Mouse (Mus musculus) spleen, adult 18-20 months (tissue): Measurements from ENCODE around the gene Gm20388.

ENCODE experiments used
- DNase-seq, 2 experiments: peaks; one replicate each; pipeline ENCODE4 v3.0.0; 2022; ENCODE audit warnings: mixed read lengths in 2 of 2

Gm20388 gene

GRCm38 (mm10) chr8:122076183-122076842, 2165.7 kb downstream of the Gm20388 start:
- no peak for DNase-seq

DNA sequence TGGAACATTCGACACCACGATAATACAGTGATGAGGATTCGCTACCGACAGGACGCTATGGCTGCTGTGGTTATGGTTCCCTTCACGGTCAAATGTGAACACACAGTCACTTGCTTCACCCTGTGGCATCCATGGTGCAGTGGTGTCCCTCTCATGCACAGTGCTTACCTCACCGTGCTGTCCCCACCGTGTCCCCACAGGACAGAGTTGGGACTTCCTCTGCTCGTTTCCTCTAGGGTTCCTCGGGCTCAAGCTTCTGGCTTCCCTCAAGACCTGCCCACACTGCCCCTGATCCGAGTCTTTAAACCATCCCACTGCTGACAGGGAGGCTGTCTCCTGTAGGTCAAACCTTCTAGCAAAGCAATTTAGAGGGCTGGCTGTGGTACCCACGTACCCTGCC, 2167.7 kb downstream of the Gm20388 start:
- no peak for DNase-seq

GRCm38 (mm10) chr8:122079093-122079492, 2168.5 kb downstream of the Gm20388 start:
- DNase-seq, result no peak

DNA sequence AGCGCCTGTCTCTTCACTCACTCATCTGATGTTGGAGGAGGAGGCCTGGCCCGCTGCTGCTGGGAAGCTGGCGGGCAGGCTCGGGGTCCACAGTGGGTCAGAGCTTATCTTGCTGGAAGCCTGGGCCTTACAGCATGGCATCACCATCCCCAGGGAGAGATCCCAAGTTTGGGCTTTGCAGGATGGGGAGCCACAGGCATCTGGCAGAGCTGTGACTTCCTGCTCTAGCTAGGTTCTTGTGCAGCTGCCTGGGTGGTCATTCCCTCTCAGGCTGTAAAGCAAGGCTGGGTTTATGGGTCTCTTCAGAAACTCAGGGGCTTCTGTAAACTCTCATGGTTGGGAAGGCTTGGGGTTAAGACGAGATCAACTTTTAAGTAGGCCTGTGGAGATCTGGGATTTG, 2169.7 kb downstream of the Gm20388 start:
- DNase-seq, result no peak

- DNase-seq, result no peak
Observed at GRCm38 (mm10) chr8:122083401-122083800, 2172.8 kb downstream of the Gm20388 start.

DNA sequence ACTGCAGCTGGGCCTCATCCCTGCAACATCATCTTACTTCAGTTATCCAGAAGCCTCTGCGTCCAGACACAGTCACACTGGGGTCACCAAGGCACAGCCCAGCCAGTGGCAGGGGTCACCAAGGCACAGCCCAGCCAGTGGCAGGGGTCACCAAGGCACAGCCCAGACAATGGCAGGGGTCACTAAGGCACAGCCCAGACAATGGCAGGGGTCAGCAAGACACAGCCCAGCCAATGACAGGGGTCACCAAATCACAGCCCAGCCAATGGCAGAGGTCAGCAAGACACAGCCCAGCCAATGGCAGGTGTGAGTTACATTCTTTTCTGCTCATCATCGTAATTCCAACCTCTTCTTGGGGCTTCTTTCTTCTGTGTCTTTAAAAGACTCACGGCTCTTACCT, 2173.5 kb downstream of the Gm20388 start:
- no peak for DNase-seq

DNA sequence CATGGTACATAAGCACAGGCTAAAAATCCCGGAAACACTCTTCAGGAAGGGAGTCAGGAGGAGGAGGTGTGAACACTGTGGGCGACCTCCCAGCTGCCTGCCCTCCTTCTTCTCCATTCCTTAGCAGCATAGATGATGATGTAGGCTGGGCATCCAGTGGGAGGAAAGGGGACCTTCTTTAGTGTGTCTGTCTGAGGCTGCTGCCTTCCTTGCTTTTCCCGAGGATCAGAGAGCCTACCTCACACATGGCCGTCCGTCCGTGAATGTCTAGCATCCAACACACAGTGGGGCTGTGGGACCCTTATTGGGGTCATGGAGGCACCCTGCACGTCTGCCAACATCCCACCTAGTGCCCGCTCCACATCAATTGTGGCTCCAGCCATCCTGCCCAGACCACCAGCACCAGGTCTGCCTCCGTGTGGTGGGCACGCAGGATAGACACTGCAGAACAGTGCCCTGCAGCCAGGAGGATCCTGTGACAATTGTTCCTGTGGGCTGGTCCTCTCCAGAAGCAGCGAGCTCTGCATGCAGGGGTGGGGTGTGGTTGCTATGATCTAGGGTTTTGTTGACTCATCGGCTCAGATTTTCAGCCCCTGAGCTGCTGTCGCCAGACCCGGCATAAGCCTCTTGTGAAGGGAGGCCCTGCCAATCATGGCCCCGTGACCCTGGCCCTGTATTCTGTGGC, 2174.2 kb downstream of the Gm20388 start:
- no peak for DNase-seq

DNA sequence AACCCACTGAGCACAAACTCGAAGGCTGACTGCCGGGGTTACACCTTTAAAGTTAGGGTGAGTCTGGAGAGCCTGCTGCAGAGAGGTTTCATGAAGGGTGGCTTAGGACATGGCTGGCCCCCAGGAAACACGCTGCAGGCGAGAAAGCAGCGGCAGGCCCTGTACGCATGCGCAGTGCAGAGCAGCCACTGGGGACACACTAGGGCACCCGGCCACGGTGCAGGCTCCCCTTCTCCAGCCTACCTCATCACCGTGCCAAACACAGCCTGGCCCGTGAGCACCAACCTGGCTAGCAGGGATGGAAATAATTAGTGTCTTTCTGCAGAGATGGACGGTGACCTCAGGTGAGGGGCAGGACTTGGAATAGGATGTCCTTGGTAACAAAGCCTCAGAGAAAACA, 2175.4 kb downstream of the Gm20388 start:
- DNase-seq, result no peak

DNA sequence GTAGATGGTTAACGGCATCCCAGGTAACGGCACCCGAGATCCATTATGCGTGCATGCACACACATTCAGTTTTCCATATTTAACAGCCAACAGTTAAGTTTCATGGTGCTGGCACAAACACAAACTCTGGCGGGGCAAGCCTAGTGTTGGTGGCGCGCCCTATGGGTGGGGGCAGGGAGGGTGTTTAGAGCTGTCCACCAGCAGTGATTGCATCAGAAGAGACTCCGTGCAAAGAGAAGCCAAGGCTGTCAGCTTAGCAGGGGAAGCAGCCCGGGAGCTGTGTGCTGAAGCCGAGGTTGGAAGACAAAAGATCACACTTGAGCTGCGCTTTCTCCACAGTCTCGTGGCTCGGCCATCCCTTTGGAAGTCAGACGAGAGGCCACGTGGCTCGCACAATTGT, 2178.0 kb downstream of the Gm20388 start:
- no peak for DNase-seq

- DNase-seq, result no peak
Observed at GRCm38 (mm10) chr8:122089186-122089700, 2178.6 kb downstream of the Gm20388 start.

DNA sequence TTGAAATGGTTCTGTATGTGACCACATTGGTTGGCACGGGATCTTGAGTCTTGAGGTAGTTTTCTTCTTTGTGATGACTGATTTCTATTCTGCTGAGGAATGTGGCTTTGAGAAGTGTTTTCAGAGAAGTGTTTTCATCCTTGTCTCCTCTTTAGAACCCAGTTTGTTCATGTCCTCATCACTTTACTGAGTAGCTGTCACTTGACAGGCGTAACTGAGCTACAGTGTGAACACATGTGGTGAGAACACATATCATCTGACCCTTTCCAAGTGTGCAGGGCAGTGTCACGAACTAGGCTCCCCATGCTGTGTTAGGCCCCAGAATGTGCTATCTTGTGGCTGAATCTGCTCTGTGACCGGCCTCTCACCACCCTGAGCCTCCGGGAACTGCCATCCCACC, 2181.8 kb downstream of the Gm20388 start:
- no peak for DNase-seq

- no peak for DNase-seq
Observed at GRCm38 (mm10) chr8:122098766-122099165, 2188.1 kb downstream of the Gm20388 start.

GRCm38 (mm10) chr8:122099711-122100220, 2189.1 kb downstream of the Gm20388 start:
- no peak for DNase-seq

GRCm38 (mm10) chr8:122101816-122102215, 2191.2 kb downstream of the Gm20388 start:
- DNase-seq, result no peak

DNA sequence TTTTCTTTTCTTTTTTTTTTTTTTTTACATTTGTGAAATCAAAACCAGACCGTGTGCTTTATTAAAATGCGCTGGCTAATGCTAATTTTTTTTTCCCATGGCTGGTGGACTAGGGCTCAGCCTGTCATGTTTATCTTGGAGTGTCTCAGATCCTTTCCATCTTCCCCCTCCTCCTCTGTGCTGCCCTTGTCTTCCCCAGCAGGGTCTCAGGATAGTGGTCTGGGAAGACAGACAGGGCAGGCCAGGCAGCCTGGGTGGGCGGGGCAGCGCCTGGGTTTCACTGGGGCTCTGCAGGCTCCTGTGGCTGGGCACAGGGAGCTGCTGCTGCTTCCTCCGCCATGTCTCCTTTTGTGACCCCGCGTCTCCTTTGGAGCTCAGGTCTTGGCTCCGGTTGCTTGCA, 2191.6 kb downstream of the Gm20388 start:
- DNase-seq, result no peak

DNA sequence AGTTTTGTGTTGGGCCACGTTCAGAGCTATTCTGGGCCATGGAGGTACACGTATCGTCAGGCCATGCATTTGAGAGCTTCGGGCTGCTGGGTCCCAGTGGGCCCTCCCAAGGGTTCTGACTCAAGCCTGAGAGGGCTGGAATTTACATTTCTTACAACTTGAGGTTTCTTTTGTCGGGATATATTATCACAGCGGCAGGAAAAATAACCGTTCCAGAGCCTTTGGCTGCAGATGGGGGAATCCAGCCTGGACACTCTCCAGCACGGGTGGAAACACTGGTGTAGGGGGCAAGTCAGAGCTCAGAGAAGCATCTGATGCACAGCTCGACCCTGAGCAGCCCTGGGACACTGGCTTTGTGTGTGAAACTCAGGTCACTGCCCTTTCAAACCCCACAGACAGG, 2192.6 kb downstream of the Gm20388 start:
- DNase-seq, result no peak

DNA sequence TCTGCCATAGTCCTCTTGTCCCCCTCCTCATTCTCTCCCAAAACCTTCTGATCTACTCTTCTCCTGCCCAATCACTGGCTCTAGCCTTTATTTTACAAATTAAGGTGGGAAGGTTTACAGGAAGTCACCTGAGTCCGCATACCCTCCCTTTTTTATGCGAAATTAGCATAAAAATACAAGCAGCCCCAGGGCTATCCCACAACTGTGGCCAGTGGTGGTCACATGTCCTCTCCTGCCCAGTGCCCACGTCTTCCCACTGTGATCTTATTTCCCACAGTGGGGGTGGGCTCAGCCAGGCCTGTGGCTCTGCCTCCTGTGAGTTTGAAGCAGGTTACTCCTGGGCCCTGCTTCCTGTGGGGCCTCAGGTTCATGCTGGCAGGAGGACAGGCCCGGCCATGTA, 2194.0 kb downstream of the Gm20388 start:
- DNase-seq, result no peak

GRCm38 (mm10) chr8:122106270-122106669, 2195.6 kb downstream of the Gm20388 start:
- DNase-seq, result no peak

GRCm38 (mm10) chr8:122110240-122110866, 2199.7 kb downstream of the Gm20388 start:
- DNase-seq, result no peak

DNA sequence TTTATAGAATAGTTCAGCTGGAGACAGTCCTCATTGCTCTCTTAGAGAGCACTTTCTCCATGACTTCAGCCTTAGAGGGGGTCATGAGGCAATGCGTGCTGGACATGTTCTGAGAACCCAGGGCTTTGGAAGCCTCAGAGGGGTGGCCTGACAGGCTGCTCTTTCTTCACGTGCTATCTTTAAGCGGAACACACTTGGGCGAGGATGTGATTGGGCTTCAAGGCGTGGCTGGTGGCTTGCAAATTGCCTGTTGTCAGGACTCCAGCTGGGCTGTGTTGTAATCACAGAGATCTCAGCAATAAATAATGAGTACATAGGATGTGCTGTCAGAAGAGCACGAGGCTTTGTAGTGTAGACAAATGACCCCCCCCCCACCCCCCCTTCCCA, 2200.2 kb downstream of the Gm20388 start:
- DNase-seq, result no peak

- DNase-seq, result no peak
Observed at GRCm38 (mm10) chr8:122111745-122112144, 2201.1 kb downstream of the Gm20388 start.

GRCm38 (mm10) chr8:122112264-122112965, 2201.8 kb downstream of the Gm20388 start:
- DNase-seq, result no peak

DNA sequence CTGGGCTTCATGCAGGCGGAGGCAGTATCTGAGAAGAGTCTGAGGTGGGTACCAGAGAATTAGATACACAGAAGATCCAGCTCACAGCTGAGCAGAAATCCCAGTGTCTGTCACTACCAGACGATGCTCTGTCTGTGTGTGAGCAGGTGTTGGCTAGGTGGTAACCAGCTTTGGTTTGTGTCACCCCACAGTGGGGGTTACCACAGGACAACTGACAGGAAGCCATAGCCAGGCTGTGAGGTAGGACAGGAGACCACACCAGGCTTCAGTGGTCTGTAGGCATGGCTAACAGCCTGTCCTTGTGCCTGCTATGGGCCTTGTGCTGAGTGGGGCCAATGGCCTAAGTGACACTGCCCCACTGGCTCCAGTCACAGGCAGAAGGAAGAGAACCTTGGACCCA, 2204.2 kb downstream of the Gm20388 start:
- DNase-seq, result no peak
